Mouse (Mus musculus) C2C12 (cell line): ENCODE measurements around the gene Rsrp1. TPM values are rescaled to one million over a fixed set of nuclear protein-coding genes. Genes with fewer than 3 reads are reported as not detected.
A peak's percentile ranks its signal among the peaks of the same experiment; 100 is the strongest.

ENCODE experiments used
- H3K27me3 ChIP-seq: one replicate; pipeline ENCODE4 v1.6.1; 2011; ENCODE audit not compliant: control insufficient read depth, insufficient read depth, insufficient read length
- H3K36me3 ChIP-seq: one replicate; pipeline ENCODE4 v1.6.1; 2011; ENCODE audit not compliant: control insufficient read depth, insufficient read depth
- H3K4me3 ChIP-seq: one replicate; pipeline ENCODE4 v1.5.1; 2011; ENCODE audit warnings: mild to moderate bottlenecking, control low read depth; ENCODE audit not compliant: poor library complexity, insufficient read depth, severe bottlenecking
- H3K79me2 ChIP-seq: one replicate; pipeline ENCODE4 v1.6.1; 2011; ENCODE audit not compliant: control insufficient read depth, insufficient read depth
- H3K79me3 ChIP-seq: one replicate; pipeline ENCODE4 v1.6.1; 2011; ENCODE audit warnings: low read depth, control low read depth
- H3ac ChIP-seq: one replicate; pipeline ENCODE3; 2011; ENCODE audit warnings: low read depth; ENCODE audit not compliant: control insufficient read depth, insufficient read length
- CEBPB ChIP-seq: IDR thresholded peaks from one replicate; pipeline ENCODE4 v1.6.1; 2011; ENCODE audit warnings: low read depth, mild to moderate bottlenecking, control low read depth, moderate library complexity
- CTCF ChIP-seq: IDR thresholded peaks from one replicate; pipeline ENCODE4 v1.5.1; 2011; ENCODE audit not compliant: control insufficient read depth, insufficient read depth, insufficient read length
- FOSL1 ChIP-seq: IDR thresholded peaks from one replicate; pipeline ENCODE4 v1.8.0; 2011; ENCODE audit warnings: mild to moderate bottlenecking, low read length; ENCODE audit not compliant: poor library complexity, insufficient read depth, severe bottlenecking
- MAX ChIP-seq: IDR thresholded peaks from one replicate; pipeline ENCODE4 v1.6.1; 2011; ENCODE audit warnings: mild to moderate bottlenecking, control low read depth
- MYOD1 ChIP-seq: IDR thresholded peaks from one replicate; pipeline ENCODE4 v1.6.1; 2011; ENCODE audit warnings: low read depth; ENCODE audit not compliant: control insufficient read depth, insufficient read length
- MYOG ChIP-seq: IDR thresholded peaks from one replicate; pipeline ENCODE4 v1.6.1; 2011; ENCODE audit not compliant: control insufficient read depth, insufficient read length; ENCODE audit errors: extremely low read depth
- USF1 ChIP-seq: IDR thresholded peaks from one replicate; pipeline ENCODE4 v1.6.1; 2011; ENCODE audit warnings: low read depth, mild to moderate bottlenecking, control low read depth, moderate library complexity
- polyA plus RNA-seq: library from polyadenylated mRNA; unstranded; fragments of >200 nt; fragmentation: generic; extraction: Trizol; gene quantifications from one replicate; pipeline ENCODE4 v1.2.1, GENCODE M21; 2012; ENCODE audit warnings: missing spikeins

Gene Rsrp1
- polyA plus RNA-seq, 1 experiment = 35.4 TPM

GRCm38 (mm10) chr4:134924019-134924741 lies 788 bp downstream of the Rsrp1 start:
- H3K79me2 ChIP-seq = peaks cover 37% of the 10 kb centered on the region
- peaks cover 33% of the 10 kb centered on the region for H3K79me3 ChIP-seq
- H3K4me3 ChIP-seq = peak overlapping the region; percentile 87
- peak overlapping the region; percentile 81 for H3ac ChIP-seq
- H3K27me3 ChIP-seq = no peaks in the 10 kb centered on the region
- TF ChIP-seq MYOD1 (no peak), CEBPB (peak; percentile 90), MYOG (no peak), FOSL1 (no peak), MAX (peak; percentile 68), CTCF (no peak), USF1 (peak; percentile 78)
- H3K36me3 ChIP-seq = peaks cover 49% of the 10 kb centered on the region

GRCm38 (mm10) chr4:134925206-134925605 lies 1.8 kb downstream of the Rsrp1 start:
- Histone ChIP-seq H3K36me3 (peaks cover 53% of the 10 kb centered on the region), H3ac (peak overlapping the region; percentile 72), H3K79me2 (peaks cover 37% of the 10 kb centered on the region), H3K4me3 (peak overlapping the region; percentile 87), H3K79me3 (peaks cover 33% of the 10 kb centered on the region), H3K27me3 (no peaks in the 10 kb centered on the region)
- TF ChIP-seq USF1 (no peak), CEBPB (no peak), MAX (no peak), FOSL1 (no peak), CTCF (no peak), MYOD1 (no peak), MYOG (no peak)

- Histone ChIP-seq H3K79me2 (peaks cover 58% of the 10 kb centered on the region), H3K27me3 (no peaks in the 10 kb centered on the region), H3ac (no peak overlapping the region), H3K79me3 (peaks cover 33% of the 10 kb centered on the region), H3K4me3 (no peak overlapping the region), H3K36me3 (peaks cover 53% of the 10 kb centered on the region)
- TF ChIP-seq CTCF = no peak
- no peak for TF ChIP-seq MYOG
- TF ChIP-seq CEBPB = no peak
- TF ChIP-seq MAX = no peak
- TF ChIP-seq USF1 = no peak
- no peak for TF ChIP-seq FOSL1
- no peak for TF ChIP-seq MYOD1
Observed at GRCm38 (mm10) chr4:134927815-134928463, 4.5 kb downstream of the Rsrp1 start.

GRCm38 (mm10) chr4:134928464-134928836 lies 5.1 kb downstream of the Rsrp1 start:
- H3K79me2 ChIP-seq = peaks cover 62% of the 10 kb centered on the region

GRCm38 (mm10) chr4:134929536-134929935 lies 6.1 kb downstream of the Rsrp1 start:
- no peak overlapping the region for H3ac ChIP-seq
- H3K27me3 ChIP-seq = no peaks in the 10 kb centered on the region
- no peak overlapping the region for H3K4me3 ChIP-seq
- peaks cover 54% of the 10 kb centered on the region for H3K79me2 ChIP-seq
- TF ChIP-seq MYOD1 = no peak
- no peak for TF ChIP-seq MAX
- TF ChIP-seq USF1 = no peak
- no peak for TF ChIP-seq FOSL1
- TF ChIP-seq MYOG = no peak
- no peak for TF ChIP-seq CEBPB
- TF ChIP-seq CTCF = no peak
- peaks cover 57% of the 10 kb centered on the region for H3K36me3 ChIP-seq
- peaks cover 24% of the 10 kb centered on the region for H3K79me3 ChIP-seq

More at GRCm38 (mm10) chr4:134928464-134928836, 5.1 kb downstream of the Rsrp1 start:
- Histone ChIP-seq H3K27me3 (no peaks in the 10 kb centered on the region), H3ac (no peak overlapping the region), H3K36me3 (peaks cover 53% of the 10 kb centered on the region), H3K79me3 (peaks cover 33% of the 10 kb centered on the region), H3K4me3 (no peak overlapping the region)
- no peak for TF ChIP-seq MYOG
- no peak for TF ChIP-seq USF1
- no peak for TF ChIP-seq CEBPB
- no peak for TF ChIP-seq MYOD1
- no peak for TF ChIP-seq FOSL1
- TF ChIP-seq MAX = no peak
- no peak for TF ChIP-seq CTCF
